Mouse (Mus musculus) NIH3T3 (cell line): ENCODE measurements around the gene Sbf1.
A peak's percentile ranks its signal among the peaks of the same experiment; 100 is the strongest.

ENCODE experiments used
- DNase-seq: peaks from one replicate; pipeline ENCODE4 v3.0.0-alpha.2; 2012; ENCODE audit warnings: low read depth

Gene Sbf1

DNA sequence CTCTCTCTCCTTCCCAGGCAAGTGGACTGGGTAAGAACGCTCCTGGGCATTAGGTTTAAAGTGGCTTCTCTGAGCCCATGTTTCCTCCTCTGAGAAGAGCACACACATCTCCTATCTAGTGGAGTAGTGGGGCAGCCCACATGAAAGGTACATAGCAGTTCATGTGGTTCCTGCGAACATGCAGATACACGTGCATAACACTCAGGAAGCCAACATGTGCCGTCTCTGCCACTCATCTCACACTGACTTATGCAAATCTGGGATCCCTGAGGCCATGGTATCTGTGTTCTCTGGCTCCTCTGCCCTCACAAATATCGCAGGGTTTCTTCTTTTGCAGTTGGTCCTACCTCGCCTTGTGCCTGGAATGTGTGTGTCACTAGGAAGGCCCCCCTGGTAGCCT, 32.6 kb downstream of the Sbf1 start:
- no peak for DNase-seq

DNA sequence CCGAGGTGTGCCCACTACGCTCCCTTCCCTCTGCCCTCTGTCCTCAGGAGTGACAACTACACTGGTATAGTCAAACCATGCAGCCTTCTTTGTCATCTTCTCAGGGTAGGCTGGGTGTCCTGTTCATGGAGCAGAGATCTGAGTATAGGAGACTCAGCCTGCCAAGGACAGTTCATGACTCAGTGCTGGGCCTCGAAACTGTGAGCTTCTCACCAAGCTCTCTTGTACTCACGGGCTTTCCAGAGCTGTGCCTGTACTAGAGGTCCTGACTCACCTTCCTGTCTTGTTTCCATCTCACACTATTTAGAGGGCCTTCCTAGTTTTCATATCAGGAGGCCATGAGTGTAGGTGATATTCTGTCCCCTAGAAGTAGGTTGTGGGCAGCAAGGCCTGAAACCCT, 37.7 kb downstream of the Sbf1 start:
- no peak for DNase-seq

DNA sequence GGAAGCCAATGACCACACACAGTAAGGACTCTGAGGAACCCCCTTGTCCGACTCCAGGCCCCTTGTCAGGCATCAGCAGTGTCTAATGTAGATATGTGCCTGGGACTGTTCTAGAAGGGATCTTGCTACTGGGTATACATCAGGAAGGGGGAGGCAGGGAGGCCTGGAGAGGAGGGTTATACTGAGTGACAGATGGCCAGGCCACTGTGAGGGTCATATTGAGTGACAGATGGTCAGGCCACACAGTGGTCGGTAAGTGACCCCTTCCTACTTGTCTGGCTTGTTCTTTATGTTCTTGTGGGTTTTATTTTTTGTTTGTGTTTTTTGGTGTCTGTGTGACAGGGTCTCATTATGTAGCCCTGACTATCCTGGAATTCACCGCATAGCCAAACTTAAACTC, 39.6 kb downstream of the Sbf1 start:
- DNase-seq, result no peak

DNA sequence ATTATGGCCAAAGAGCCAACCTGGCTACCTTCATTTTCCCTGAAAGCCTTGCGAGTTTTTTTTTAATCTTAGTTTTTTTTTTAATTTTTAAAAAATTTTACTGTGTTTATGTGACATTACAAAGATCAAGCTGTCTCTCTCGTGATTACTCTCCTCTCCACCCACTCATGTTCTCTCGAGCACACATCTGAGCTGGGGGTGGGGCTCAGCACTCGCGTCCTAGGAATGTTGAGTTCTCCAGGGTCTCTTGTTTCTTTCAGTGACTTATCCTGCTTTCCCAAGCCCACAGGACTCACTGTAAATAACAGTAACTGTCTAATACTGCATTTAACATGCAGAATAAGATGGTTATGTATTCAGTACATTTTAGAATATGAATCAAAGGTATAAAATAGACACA, 50.6 kb downstream of the Sbf1 start:
- DNase-seq, result peak; percentile 63

DNA sequence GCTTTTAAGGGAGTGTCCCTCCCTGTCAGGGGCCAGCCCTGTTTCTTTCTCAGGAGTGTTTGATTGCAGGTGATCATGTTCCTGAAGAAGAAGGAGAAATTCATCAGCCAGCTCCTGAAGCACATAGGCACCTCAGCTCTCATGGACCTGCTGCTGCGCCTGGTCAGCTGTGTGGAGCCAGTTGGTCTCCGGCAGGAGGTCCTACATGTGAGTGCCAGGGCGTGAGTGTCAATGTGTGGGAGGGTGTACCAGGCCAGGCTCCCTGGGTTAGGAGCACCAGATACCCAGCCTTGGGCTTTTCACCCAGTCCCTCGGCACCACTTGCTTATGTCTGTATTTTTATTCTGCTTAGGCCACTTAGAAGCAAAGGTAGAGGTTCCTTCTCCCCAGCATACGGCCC, 56.1 kb downstream of the Sbf1 start:
- no peak for DNase-seq

DNA sequence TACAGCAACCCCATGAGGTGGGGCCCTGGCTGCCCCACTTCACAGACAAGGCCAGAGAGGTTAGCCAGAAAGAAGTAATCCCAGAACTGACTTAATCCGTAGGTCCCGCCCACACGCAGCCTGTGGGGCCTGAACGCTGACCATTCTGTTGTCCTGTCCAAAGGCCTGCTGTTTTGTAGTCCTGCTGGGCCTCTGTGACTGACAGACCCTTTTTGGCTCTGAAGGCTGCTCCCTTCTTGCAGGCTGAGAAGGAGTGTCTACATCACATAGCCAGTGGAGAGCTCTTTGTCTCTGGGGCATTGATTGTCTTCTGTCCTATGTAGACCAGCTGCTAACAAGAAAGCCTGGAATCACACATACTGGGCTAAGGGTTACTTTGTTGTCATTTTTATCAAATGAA, 59.8 kb downstream of the Sbf1 start:
- DNase-seq, result no peak

DNA sequence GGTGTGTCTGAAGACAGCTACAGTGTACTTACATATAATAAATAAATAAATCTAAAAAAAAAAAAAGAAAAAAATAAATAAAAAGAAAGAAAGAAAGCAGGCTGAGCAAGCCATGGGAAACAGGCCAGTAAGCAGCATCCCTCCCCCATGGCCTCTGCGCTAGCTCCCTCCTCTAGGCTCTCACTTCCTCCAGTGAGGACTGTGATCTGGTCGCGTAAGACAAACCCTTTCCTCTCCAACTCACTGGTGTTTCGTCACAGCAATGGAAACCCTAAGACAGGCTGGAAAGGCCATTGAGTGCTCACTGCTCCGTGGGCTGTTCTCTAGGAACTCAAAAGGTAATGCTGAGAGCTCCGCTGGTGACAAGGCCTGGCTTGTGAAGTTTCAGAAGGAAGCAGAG, 66.0 kb downstream of the Sbf1 start:
- no peak for DNase-seq

DNA sequence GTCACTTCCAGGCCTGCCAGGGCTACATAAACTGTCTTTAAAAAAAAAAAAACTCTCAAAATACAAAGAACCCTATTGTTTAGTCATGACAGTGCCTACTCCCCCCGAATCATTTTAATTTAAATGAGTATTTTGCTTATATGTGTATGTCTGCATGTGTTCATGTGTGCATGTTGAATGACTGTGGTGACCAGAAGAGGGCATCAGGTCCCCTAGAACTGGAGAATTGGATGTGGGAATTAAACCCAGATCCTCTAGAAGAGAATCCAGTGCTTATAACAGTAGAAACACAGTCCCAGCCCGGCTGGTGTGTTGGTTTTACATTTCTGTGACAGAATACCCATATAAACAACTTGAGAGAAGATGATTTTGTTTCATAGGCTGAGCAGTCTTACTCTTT, 74.1 kb downstream of the Sbf1 start:
- DNase-seq, result peak; percentile 52

DNA sequence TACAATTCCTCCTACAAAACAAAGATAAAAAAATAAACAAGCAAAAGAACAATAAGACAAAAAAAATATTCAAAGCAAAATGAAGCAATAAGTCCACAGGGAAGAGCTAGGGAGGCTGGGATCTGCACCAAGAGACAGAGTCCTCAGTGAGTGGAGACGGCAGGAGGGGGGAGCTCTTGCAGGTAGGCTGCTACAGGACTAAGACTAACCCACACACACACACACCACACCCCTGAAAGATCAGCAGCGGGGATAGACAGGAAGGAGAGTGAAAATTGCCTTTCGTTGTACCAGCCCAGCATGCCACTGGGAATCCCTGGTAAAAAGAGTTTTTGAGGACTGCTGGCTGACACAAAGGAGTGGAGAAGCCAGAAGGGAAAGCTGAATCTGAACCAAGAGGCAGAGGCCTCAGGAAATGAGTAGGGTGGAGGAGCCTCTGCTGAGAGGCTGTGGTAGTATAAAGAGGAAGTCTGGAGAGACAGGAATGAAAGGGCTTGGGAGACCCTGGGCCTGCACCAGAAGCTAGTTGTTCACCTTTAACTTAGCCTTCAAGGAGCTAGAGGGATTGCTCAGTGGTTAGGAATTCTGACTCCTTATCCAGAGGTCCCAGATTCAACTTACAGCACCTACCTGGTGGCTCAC, 75.2 kb downstream of the Sbf1 start:
- no peak for DNase-seq
